Mouse (Mus musculus): ENCODE measurements around the gene Lpcat3.

- no peak for TF ChIP-seq CTCF (conservative IDR thresholded peaks at IDR 0.05; ENCODE audit: low read length)
- no peak for TF ChIP-seq NANOG (IDR thresholded peaks at IDR 0.05; ENCODE audit: borderline replicate concordance, low read length)
- no peak for TF ChIP-seq POU5F1 (IDR thresholded peaks at IDR 0.05; ENCODE audit: borderline replicate concordance, low read length)
Observed at GRCm38 (mm10) chr6:124734417-124734816, 71.6 kb downstream of the Lpcat3 start.

Data from E14TG2a.4 (cell line).